Mouse (Mus musculus): ENCODE measurements around the gene Exo1. TPM values are rescaled to one million over a fixed set of nuclear protein-coding genes. Genes with fewer than 3 reads are reported as not detected.

The Exo1 gene
- polyA plus RNA-seq (2015; fragmentation: Nextera tagmentation; extraction: Ambion mirVana), result 7.9 and 12.9 TPM in 2 replicates

DNA sequence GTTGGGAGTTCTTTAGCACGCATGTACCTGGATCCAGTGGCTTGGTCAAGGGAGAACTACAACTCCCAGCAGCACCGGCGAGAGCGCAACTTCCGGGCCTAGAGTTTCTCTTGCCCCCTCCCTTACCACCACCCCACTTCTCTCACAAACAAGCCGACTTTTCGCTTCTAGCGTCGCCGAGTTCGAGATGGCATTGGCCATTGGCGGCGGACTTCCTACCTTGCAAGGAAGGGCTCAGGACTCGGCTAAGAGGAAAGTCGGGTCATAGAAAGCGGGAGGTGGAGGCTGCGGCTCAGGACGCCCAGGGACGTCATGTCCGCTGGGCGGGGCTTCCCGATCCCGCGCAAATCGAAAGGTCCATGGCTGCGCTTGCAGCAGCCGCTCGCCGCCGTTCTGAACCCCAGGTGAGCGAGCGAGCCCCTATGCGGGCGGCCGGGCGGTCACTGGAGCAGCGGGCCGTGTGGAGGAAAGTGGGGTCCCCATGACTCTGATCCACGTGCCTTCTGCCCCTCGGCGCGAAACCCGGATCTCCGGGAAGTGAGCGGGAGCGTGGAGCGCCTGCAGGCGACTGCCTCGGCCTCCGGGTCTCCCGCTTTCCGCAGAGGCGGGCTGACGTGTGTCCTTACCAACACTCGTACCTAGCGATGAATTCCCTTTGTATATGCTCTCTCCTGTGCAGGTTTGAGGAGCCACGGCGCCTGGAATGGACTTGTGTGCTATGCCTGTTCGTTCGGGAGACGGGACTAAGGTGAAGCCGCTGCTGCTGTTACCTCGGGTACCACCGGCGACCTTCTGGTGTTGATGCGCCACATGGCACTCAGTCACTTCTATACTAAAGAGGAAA, at the start of gene Exo1:
Gene Exo1, plus strand, starts transcription at position 129 of the 844 bp plus-strand sequence.
- Histone ChIP-seq H3K4me2 (peak within 1 kb of the TSS; percentile 91), H3K27me3 (no peaks in the 10 kb centered on the region), H3K4me3 (peak within 1 kb of the TSS; percentile 76), H3K4me1 (replicated peaks) (peaks cover 11% of the 10 kb centered on the region), H3K36me3 (no peaks in the 10 kb centered on the region), H3K9me3 (no peaks in the 10 kb centered on the region), H3K9ac (peak within 1 kb of the TSS; percentile 71), H3K27ac (replicated peaks) (peak within 1 kb of the TSS; percentile 75)
- peak; percentile 98 for ATAC-seq (ENCODE audit: low read depth)
- under 1% methylated on average over 64 of the region's 66 CpGs for WGBS

GRCm38 (mm10) chr1:175855515-175855914, 24.9 kb upstream of the Exo1 start:
- no peak overlapping the region for H3K9ac ChIP-seq
- no peaks in the 10 kb centered on the region for H3K9me3 ChIP-seq
- H3K4me2 ChIP-seq, result no peak overlapping the region
- ATAC-seq (ENCODE audit: low read depth), result no peak
- H3K4me1 ChIP-seq (replicated peaks), result no peaks in the 10 kb centered on the region
- H3K27me3 ChIP-seq, result no peaks in the 10 kb centered on the region
- WGBS, result 95% methylated on average over 1 of the region's 1 CpGs
- no peaks in the 10 kb centered on the region for H3K36me3 ChIP-seq
- no peak overlapping the region for H3K27ac ChIP-seq (replicated peaks)
- H3K4me3 ChIP-seq, result no peak overlapping the region

GRCm38 (mm10) chr1:175867050-175867449, 13.3 kb upstream of the Exo1 start:
- Histone ChIP-seq H3K4me1 (replicated peaks) (peaks cover 10% of the 10 kb centered on the region; the same call in 1 of the 2 replicates), H3K9ac (no peak overlapping the region), H3K4me2 (no peak overlapping the region), H3K9me3 (no peaks in the 10 kb centered on the region), H3K27ac (replicated peaks) (no peak overlapping the region), H3K36me3 (no peaks in the 10 kb centered on the region), H3K4me3 (no peak overlapping the region), H3K27me3 (no peaks in the 10 kb centered on the region)
- ATAC-seq (ENCODE audit: low read depth), result no peak
- 27% methylated on average over 1 of the region's 1 CpGs for WGBS

DNA sequence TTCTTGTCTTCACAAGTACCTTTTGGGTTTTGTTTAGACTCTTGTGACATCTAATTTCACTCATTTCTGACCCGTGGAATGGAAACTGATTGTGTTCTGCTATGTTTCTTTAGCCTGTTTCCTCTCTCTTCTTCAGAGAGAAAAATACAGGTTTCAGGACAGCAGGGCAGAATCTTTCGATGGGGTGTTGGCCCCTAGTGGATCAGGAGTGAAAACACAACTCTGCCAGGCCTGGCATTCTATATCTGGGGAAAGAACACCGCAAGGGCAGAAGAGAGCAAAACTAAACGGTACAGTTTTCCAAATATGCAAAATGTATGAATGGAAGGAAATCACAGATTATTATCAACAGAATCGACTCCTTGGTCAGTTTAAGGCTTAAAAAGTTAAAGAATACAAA, 12.8 kb upstream of the Exo1 start:
- Histone ChIP-seq H3K9ac (no peak overlapping the region), H3K27ac (replicated peaks) (no peak overlapping the region), H3K36me3 (no peaks in the 10 kb centered on the region), H3K27me3 (no peaks in the 10 kb centered on the region), H3K4me1 (replicated peaks) (peaks cover 15% of the 10 kb centered on the region; the same call in 1 of the 2 replicates), H3K4me3 (no peak overlapping the region), H3K9me3 (no peaks in the 10 kb centered on the region), H3K4me2 (no peak overlapping the region)
- 28% methylated on average over 5 of the region's 5 CpGs for WGBS
- peak; percentile 71; the same call in 1 of the 2 replicates for ATAC-seq (ENCODE audit: low read depth)

- Histone ChIP-seq H3K9ac (no peak overlapping the region), H3K4me3 (no peak overlapping the region), H3K36me3 (no peaks in the 10 kb centered on the region), H3K4me2 (no peak overlapping the region), H3K9me3 (no peaks in the 10 kb centered on the region), H3K27ac (replicated peaks) (no peak overlapping the region), H3K27me3 (no peaks in the 10 kb centered on the region), H3K4me1 (replicated peaks) (peaks cover 16% of the 10 kb centered on the region; the same call in 1 of the 2 replicates)
- 59% methylated on average over 3 of the region's 3 CpGs for WGBS
- ATAC-seq (ENCODE audit: low read depth), result no peak
These were observed 9.7 kb upstream of the Exo1 start for GRCm38 (mm10) chr1:175870716-175871115.

- no peaks in the 10 kb centered on the region for H3K9me3 ChIP-seq
- peak; percentile 71 for ATAC-seq (ENCODE audit: low read depth)
- no peak overlapping the region for H3K9ac ChIP-seq
- H3K36me3 ChIP-seq, result no peaks in the 10 kb centered on the region
- no peaks in the 10 kb centered on the region for H3K27me3 ChIP-seq
- 41% methylated on average over 6 of the region's 6 CpGs for WGBS
- peaks cover 16% of the 10 kb centered on the region; the same call in 1 of the 2 replicates for H3K4me1 ChIP-seq (replicated peaks)
- H3K27ac ChIP-seq (replicated peaks), result peak overlapping the region; percentile 25; the same call in 1 of the 2 replicates
- H3K4me3 ChIP-seq, result no peak overlapping the region
- H3K4me2 ChIP-seq, result no peak overlapping the region
These were observed 8.2 kb upstream of the Exo1 start for GRCm38 (mm10) chr1:175872028-175872816.

GRCm38 (mm10) chr1:175883398-175883797, 3.0 kb downstream of the Exo1 start:
- Histone ChIP-seq H3K9ac (no peak overlapping the region), H3K4me3 (no peak overlapping the region), H3K9me3 (no peaks in the 10 kb centered on the region), H3K27ac (replicated peaks) (no peak overlapping the region), H3K4me2 (no peak overlapping the region), H3K4me1 (replicated peaks) (peaks cover 11% of the 10 kb centered on the region), H3K36me3 (no peaks in the 10 kb centered on the region), H3K27me3 (no peaks in the 10 kb centered on the region)
- ATAC-seq (ENCODE audit: low read depth), result no peak
- WGBS, result 89% methylated on average over 3 of the region's 3 CpGs

DNA sequence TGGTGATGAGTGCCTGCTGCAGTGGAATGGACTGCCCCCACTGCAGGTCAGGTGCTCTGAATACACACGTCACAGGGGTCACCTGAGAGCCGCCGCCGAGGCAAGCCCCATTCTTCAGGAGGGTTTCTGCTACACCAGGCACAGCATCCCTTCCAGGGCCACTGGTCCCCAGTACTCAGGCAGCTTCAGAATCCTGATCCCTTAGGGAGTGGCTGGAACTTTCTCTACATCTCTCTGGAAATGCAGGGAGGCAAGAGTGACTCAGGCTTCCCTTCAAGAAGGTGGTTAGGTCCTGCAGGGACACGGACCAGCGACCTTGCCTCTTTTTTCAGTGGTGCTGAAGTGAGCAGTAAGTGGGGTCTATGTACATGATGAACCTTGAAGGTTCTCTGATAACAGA, 12.9 kb downstream of the Exo1 start:
- no peaks in the 10 kb centered on the region for H3K36me3 ChIP-seq
- no peaks in the 10 kb centered on the region for H3K9me3 ChIP-seq
- H3K4me2 ChIP-seq, result no peak overlapping the region
- no peak overlapping the region for H3K9ac ChIP-seq
- ATAC-seq (ENCODE audit: low read depth), result no peak
- no peaks in the 10 kb centered on the region for H3K4me1 ChIP-seq (replicated peaks)
- no peak overlapping the region for H3K27ac ChIP-seq (replicated peaks)
- H3K27me3 ChIP-seq, result no peaks in the 10 kb centered on the region
- 94% methylated on average over 6 of the region's 6 CpGs for WGBS
- H3K4me3 ChIP-seq, result no peak overlapping the region

DNA sequence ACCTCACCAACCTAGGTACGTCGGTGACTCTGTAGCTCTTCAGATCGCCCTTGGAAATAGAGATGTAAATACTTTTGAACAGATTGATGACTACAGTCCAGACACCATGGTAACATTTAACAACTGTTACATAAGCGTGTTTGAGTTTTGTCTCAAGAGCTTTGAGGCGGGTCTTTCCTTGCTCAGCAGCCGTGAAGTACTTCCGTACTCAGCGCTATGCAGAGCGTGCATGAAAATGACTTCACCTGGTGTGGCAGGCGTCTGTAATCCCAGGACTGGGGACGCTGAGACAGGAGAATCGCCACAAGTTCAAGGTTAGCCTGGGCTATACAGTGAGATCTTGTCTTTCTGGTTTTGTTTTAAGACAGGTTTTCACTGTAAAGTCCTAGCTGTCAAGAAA, 13.3 kb downstream of the Exo1 start:
- 94% methylated on average over 12 of the region's 12 CpGs for WGBS
- Histone ChIP-seq H3K9me3 (no peaks in the 10 kb centered on the region), H3K27ac (replicated peaks) (no peak overlapping the region), H3K27me3 (no peaks in the 10 kb centered on the region), H3K36me3 (no peaks in the 10 kb centered on the region), H3K4me3 (no peak overlapping the region), H3K4me1 (replicated peaks) (no peaks in the 10 kb centered on the region), H3K4me2 (no peak overlapping the region), H3K9ac (no peak overlapping the region)
- no peak for ATAC-seq (ENCODE audit: low read depth)

DNA sequence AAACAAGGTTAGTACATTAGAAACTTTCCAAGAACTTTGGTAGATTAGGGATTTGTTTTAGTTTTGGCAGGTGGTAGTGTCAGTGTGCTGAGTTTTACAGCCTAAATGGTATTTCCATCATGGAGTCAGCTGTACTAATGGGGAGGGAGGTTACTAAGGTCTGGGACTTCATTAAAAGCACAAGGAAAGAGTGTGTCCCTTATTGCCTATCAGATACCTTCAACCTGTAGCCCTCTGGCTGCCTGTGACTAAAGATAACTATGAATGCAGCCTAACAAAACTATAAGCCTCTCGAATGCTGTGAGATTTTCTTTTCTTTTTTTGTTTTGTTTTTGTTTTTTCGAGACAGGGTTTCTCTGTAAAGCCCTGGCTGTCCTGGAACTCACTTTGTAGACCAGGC, 30.8 kb downstream of the Exo1 start:
- Histone ChIP-seq H3K27me3 (no peaks in the 10 kb centered on the region), H3K9ac (no peak overlapping the region), H3K9me3 (no peaks in the 10 kb centered on the region), H3K4me2 (no peak overlapping the region), H3K4me3 (no peak overlapping the region), H3K4me1 (replicated peaks) (no peaks in the 10 kb centered on the region), H3K36me3 (peaks cover 13% of the 10 kb centered on the region; the same call in 1 of the 2 replicates), H3K27ac (replicated peaks) (no peak overlapping the region)
- no peak for ATAC-seq (ENCODE audit: low read depth)
- 90% methylated on average over 2 of the region's 2 CpGs for WGBS

DNA sequence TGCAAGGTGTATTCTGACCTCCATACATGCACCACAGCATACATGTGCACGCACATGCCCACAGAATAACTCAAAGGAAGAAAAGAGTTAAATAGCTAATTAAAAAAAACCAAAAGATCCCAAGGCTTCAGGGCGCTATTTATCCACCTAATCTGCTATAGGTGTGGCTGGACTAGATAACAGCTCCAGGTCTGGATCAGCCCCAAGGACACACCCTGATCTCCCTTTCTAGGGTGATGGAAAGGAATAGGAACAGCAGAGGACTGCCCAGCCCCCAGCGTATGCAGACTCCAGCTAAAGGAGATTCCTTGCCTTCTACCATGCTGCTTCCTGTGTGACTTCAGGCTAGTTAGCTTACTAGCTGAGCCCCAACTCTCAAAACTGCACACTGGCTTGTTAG, 31.7 kb downstream of the Exo1 start:
- Histone ChIP-seq H3K4me1 (replicated peaks) (no peaks in the 10 kb centered on the region), H3K36me3 (peaks cover 13% of the 10 kb centered on the region; the same call in 1 of the 2 replicates), H3K27me3 (no peaks in the 10 kb centered on the region), H3K4me3 (no peak overlapping the region), H3K27ac (replicated peaks) (no peak overlapping the region), H3K9me3 (no peaks in the 10 kb centered on the region), H3K4me2 (no peak overlapping the region), H3K9ac (no peak overlapping the region)
- 95% methylated on average over 3 of the region's 3 CpGs for WGBS
- ATAC-seq (ENCODE audit: low read depth), result no peak

DNA sequence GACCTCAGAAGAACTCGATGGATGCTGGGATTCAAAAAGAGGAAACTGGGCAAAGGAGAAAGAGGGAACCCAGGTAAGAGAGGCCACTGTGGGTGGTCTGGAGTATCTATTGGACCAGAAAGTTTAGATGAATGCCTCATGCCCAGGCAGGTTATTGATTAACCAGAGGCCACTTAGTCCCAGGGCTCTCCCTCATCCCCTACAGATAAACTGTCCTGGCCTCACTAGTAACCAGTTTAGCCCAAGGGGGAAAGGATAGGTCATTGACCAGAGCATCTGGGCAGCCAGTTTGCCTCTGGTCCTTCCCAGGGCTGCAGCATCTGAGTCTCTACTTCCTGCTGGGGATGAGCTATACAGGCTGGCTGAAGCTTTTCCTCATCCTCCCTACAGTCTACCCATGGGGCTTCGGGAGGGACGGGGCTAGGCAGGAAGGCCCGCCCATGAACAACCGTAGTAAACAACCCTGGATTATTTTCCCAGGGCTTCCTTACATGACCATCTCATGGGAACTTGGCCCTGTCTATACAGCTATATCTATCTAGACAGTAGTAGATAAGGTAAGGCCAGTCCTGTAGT, 33.4 kb downstream of the Exo1 start:
- no peak overlapping the region for H3K27ac ChIP-seq (replicated peaks)
- H3K4me2 ChIP-seq, result no peak overlapping the region
- H3K27me3 ChIP-seq, result no peaks in the 10 kb centered on the region
- peaks cover 11% of the 10 kb centered on the region; the same call in 1 of the 2 replicates for H3K36me3 ChIP-seq
- no peaks in the 10 kb centered on the region for H3K9me3 ChIP-seq
- no peak overlapping the region for H3K9ac ChIP-seq
- H3K4me3 ChIP-seq, result no peak overlapping the region
- WGBS, result 59% methylated on average over 5 of the region's 5 CpGs
- no peak for ATAC-seq (ENCODE audit: low read depth)
- no peaks in the 10 kb centered on the region for H3K4me1 ChIP-seq (replicated peaks)
